Mouse (Mus musculus) inflammation-experienced regulatory T-cells, adult 6 months (primary cell): ENCODE data around the gene St6galnac5. TPM values are rescaled to one million over a fixed set of nuclear protein-coding genes. Genes with fewer than 3 reads are reported as not detected.
"Not testable (repeated sequence)": the region's sequence is repeated elsewhere in the genome, so short reads cannot be mapped to it uniquely, and the experiment has no call there.

Experiments used
- ATAC-seq: one replicate; pipeline ENCODE4 v1.8.0; 2017
- polyA plus RNA-seq, 3 experiments: library from polyadenylated mRNA; unstranded; fragments of 100-300 nt; shearing (Covaris generic); gene quantifications; one replicate each; pipeline ENCODE4 v1.2.1; 2017

Gene St6galnac5
- polyA plus RNA-seq, 3 experiments from 2014 or later: 0.08 TPM; not detected in 2

GRCm38 (mm10) chr3:152788301-152788953 lies 193.6 kb downstream of the St6galnac5 start:
- ATAC-seq: not testable (repeated sequence)

GRCm38 (mm10) chr3:152784353-152784752 lies 197.7 kb downstream of the St6galnac5 start:
- ATAC-seq: not testable (repeated sequence)

GRCm38 (mm10) chr3:152783792-152784191 lies 198.3 kb downstream of the St6galnac5 start:
- ATAC-seq: peak; percentile 80

- ATAC-seq: no peak
Observed at GRCm38 (mm10) chr3:152779819-152780218, 202.2 kb downstream of the St6galnac5 start.

- no peak for ATAC-seq
Observed at GRCm38 (mm10) chr3:152776872-152777540, 205.0 kb downstream of the St6galnac5 start.

GRCm38 (mm10) chr3:152776363-152776762 lies 205.7 kb downstream of the St6galnac5 start:
- no peak for ATAC-seq

- no peak for ATAC-seq
Observed at GRCm38 (mm10) chr3:152770056-152770455, 212.0 kb downstream of the St6galnac5 start.

- no peak for ATAC-seq
Observed at GRCm38 (mm10) chr3:152767485-152767884, 214.6 kb downstream of the St6galnac5 start.
